Mouse (Mus musculus): ENCODE measurements around the gene Spata18. TPM values are rescaled to one million over a fixed set of nuclear protein-coding genes. Genes with fewer than 3 reads are reported as not detected.

The Spata18 gene
- polyA plus RNA-seq, 1 experiment from 2014 or later: not detected

DNA sequence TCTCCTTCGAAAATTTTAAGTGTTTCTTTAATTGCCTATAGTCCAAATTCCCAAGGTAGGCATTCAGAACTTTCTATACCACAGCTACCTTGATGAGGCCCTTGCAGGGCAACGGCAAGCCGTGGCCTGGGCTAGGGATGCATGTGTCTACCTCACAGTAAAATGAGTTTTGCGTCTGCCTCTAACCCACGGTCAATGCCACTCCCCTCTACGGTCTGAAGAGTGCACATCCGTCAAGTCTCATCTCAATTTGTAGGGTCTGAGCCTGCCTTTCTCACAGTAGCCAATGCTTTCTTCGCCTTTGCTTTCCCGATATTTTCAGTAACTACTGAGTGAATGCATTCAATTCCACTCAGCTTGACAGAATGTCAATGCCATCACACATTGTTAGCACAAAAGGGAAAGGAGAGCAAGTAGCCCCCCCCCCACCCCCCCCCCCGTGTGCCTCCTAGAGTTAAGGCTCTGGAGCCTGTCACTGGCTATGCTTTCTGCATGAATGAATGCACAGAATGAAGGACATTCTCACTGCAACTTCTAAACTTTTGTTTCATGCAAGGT is 20.1 kb upstream of the Spata18 start:
- Histone ChIP-seq H3K36me3 (peaks cover 20% of the 10 kb centered on the region), H3K4me3 (no peak overlapping the region), H3K27me3 (replicated peaks) (no peaks in the 10 kb centered on the region), H3K4me2 (replicated peaks) (no peak overlapping the region), H3K4me1 (no peaks in the 10 kb centered on the region), H3K9ac (no peak overlapping the region), H3K9me3 (no peaks in the 10 kb centered on the region), H3K27ac (no peak overlapping the region)
- WGBS: 49% methylated on average over 10 of the region's 10 CpGs
- ATAC-seq (ENCODE audit: low FRiP score, low read depth): no peak

DNA sequence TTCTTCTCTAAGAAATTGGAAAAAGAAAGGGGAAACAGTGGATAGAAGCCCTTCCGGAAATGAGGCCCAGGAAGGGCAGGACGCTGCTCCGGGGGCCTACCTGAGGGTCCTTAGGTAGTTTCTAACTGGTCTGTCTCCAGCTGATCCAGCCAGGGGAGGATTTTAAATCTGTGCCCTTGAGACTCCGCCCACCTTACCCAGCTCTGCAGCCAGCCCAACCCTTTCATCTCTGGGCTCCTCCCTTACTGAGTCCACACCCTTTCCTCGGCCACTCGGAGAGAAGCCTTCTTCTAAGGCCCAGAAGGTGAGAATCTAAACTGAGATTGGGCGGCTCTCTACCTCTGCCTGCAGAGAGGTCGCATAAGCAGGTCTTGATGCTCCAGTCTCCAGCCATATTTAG is 18.9 kb upstream of the Spata18 start, which contains the start of gene Lrrc66:
Gene Lrrc66 (minus strand): TSS at position 236 of the 400 bp plus-strand sequence.
- Histone ChIP-seq H3K4me1 (no peaks in the 10 kb centered on the region), H3K9ac (no peak within 1 kb of the TSS), H3K4me3 (no peak within 1 kb of the TSS), H3K9me3 (no peaks in the 10 kb centered on the region), H3K27ac (no peak within 1 kb of the TSS), H3K27me3 (replicated peaks) (no peaks in the 10 kb centered on the region), H3K36me3 (peaks cover 20% of the 10 kb centered on the region), H3K4me2 (replicated peaks) (no peak within 1 kb of the TSS)
- 78% methylated on average over 8 of the region's 8 CpGs for WGBS
- ATAC-seq (ENCODE audit: low FRiP score, low read depth): no peak

DNA sequence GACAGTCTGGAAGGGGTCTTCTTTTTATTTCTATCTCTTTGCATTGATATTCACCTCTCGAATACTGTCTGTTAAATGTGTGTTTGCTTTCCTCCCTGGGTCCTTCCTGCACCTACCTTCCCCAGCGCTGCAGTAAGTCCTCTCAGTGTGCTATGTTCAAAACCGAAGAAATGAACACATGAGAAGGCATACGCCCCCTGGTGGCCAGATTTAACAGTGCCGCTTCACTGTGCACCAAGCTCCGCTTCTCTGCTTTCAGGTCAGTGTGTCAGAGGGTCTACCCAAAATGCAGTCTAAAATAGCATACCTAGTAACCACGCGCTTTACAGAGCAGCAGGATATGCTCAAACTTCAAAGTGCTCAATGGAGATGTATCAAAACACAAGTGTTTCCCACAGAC is 18.0 kb upstream of the Spata18 start:
- peaks cover 20% of the 10 kb centered on the region for H3K36me3 ChIP-seq
- no peak overlapping the region for H3K9ac ChIP-seq
- no peak overlapping the region for H3K4me2 ChIP-seq (replicated peaks)
- no peak for ATAC-seq (ENCODE audit: low FRiP score, low read depth)
- H3K4me3 ChIP-seq: no peak overlapping the region
- H3K27me3 ChIP-seq (replicated peaks): no peaks in the 10 kb centered on the region
- H3K27ac ChIP-seq: no peak overlapping the region
- WGBS: 62% methylated on average over 8 of the region's 8 CpGs
- H3K9me3 ChIP-seq: no peaks in the 10 kb centered on the region
- no peaks in the 10 kb centered on the region for H3K4me1 ChIP-seq

DNA sequence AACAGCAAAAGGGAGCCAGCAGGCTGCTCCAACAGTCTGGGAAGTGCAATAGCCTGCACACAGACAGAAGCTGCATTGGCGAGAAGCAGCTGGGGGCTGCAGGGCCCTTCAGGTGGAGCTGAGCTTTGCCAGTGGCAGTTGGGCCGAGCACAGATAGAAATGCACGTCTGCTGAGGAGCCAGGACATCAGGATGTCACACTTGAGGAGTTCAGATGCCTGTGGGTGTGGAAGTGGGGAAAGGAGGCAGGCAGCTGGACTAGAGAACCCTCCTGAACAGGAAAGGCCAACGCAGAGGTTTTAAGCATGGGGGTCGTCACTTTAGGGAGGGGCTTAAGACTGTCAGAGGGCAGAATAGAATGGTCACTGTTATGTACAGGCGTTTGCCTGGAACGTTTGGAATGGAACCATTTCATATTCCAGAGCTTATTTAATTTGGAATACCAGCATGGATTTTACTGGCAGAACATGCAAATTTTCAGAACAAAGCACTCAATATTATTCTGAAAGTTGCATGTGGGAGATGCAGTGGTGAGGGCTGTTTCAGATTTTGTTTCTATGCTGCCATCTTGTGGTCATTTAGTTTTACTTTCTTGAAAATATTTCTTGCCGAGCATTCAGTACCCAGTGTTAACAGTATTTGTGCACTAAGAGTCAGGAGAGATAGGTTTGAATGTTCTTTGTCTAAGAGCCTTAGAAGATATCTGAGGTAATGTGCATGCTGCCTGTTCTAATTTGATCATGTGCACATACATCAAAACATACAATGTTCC is 13.7 kb upstream of the Spata18 start:
- no peaks in the 10 kb centered on the region for H3K9me3 ChIP-seq
- no peak overlapping the region for H3K27ac ChIP-seq
- H3K4me2 ChIP-seq (replicated peaks): no peak overlapping the region
- ATAC-seq (ENCODE audit: low FRiP score, low read depth): peak; percentile 67; the same call in 1 of the 2 replicates
- 49% methylated on average over 8 of the region's 8 CpGs for WGBS
- H3K9ac ChIP-seq: no peak overlapping the region
- no peaks in the 10 kb centered on the region for H3K27me3 ChIP-seq (replicated peaks)
- H3K4me1 ChIP-seq: no peaks in the 10 kb centered on the region
- H3K36me3 ChIP-seq: peaks cover 24% of the 10 kb centered on the region
- no peak overlapping the region for H3K4me3 ChIP-seq

DNA sequence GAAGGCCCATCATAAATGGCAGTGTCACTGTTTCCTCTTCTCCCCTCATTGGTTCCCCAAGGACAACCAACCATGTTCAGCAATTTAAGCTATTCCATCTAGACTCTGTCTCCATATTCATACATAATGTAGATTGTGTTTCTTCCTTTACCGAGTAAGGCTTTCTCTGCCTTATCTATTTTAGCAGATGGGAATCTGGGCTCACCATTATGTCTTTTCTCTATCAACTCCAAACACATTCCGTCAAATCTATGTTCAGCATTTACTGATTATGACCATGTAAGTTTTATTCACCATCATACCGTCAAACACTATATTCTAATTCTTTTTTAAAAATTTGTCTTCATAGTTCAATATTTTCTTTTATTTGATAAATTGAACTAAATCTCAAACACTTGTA is 10.1 kb upstream of the Spata18 start:
- Histone ChIP-seq H3K4me3 (no peak overlapping the region), H3K27me3 (replicated peaks) (no peaks in the 10 kb centered on the region), H3K4me2 (replicated peaks) (no peak overlapping the region), H3K9me3 (no peaks in the 10 kb centered on the region), H3K4me1 (no peaks in the 10 kb centered on the region), H3K27ac (no peak overlapping the region), H3K9ac (no peak overlapping the region), H3K36me3 (peaks cover 4% of the 10 kb centered on the region; the same call in 1 of the 2 replicates)
- no peak for ATAC-seq (ENCODE audit: low FRiP score, low read depth)
- 94% methylated on average over 3 of the region's 3 CpGs for WGBS

DNA sequence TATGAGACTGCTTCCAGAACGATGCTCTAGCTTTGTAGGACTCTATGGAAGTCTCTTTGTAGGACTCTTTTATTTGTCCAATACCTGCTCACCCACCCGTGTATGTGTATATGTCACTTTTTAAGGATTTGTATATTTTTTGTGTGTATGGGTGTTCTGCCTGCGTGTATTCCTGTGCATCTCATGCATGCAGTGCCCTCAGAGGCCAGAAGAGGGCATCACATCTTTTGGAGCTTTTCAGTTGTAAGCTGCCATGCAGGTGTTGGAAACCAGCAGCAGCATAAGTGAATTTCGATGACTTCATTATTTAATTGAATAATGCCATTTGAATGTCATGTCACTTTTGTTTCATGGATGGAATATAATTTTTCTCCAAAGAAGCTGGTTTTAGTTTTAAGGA is 9.1 kb upstream of the Spata18 start:
- WGBS: 79% methylated on average over 4 of the region's 4 CpGs
- H3K4me1 ChIP-seq: peaks cover 5% of the 10 kb centered on the region; the same call in 1 of the 2 replicates
- no peak overlapping the region for H3K4me2 ChIP-seq (replicated peaks)
- no peak for ATAC-seq (ENCODE audit: low FRiP score, low read depth)
- no peak overlapping the region for H3K9ac ChIP-seq
- H3K36me3 ChIP-seq: peaks cover 4% of the 10 kb centered on the region; the same call in 1 of the 2 replicates
- no peak overlapping the region for H3K4me3 ChIP-seq
- no peak overlapping the region for H3K27ac ChIP-seq
- no peaks in the 10 kb centered on the region for H3K27me3 ChIP-seq (replicated peaks)
- H3K9me3 ChIP-seq: no peaks in the 10 kb centered on the region

DNA sequence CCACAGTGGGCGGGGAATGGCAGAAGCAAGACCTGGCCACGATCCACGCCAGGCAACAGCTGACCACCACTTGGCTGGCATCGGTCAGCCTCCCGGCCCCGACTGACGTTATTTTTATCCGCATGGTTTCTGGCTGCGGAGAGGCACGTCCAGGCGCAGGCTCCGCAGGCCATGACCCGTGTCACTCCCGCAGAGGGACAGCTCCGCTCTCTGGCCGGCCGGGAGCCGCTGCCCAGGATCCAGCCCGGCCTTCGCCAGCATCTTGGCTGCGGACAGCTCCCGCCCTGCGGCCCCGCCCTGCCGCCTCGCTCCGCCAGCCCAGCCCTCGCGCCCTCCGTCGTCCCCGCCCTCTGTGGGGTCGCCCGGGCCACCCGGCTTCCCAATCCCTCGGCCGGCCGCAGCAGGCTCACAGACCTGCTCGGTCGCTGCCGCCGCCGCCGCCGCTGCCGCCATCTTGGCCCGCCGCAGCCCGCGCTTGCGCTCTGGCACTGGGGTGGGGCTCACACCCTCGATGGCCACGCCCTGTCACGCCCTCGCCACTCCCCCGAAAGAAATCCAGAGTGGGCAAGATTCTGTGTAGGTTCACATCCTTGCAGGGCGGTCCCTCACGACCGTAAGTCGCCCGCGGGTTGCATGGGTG is 3.8 kb upstream of the Spata18 start, which contains the start of gene Sgcb:
Gene Sgcb (minus strand): TSS at position 530 of the 640 bp plus-strand sequence.
- H3K27me3 ChIP-seq (replicated peaks): peaks cover 41% of the 10 kb centered on the region

DNA sequence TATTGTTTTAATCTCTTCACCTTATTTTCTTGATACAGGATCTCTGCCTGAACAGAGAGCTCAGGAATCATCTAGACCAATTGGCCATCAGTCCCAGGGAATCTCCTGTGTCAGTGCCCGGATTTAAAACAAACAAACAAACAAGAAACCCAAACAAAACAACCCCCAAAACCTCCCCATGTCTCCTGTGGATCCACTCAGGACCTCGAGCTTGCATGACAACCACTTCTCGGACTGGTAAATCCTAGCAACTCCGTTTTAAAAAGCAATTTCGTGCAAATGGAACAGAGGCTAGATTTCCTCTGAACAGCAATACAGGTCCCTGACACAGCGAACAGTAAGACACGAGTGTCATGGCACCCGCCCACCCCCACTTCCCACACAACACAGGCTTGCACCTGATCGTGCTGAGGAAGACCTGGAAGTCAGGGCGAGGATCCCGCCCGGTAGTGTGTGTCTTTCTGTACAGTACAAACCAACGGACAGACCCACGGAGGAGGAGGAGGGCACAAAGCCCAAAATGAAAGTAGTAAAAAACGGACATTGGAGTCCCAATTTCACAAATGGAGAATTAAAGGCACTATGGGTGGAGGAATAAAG is 714 bp upstream of the Spata18 start:
- Histone ChIP-seq H3K27me3 (replicated peaks) (peaks cover 46% of the 10 kb centered on the region), H3K4me1 (peaks cover 20% of the 10 kb centered on the region), H3K36me3 (no peaks in the 10 kb centered on the region), H3K4me3 (peak overlapping the region; percentile 48), H3K4me2 (replicated peaks) (peak overlapping the region; percentile 95), H3K9me3 (no peaks in the 10 kb centered on the region), H3K27ac (no peak overlapping the region), H3K9ac (no peak overlapping the region)
- under 1% methylated on average over 15 of the region's 15 CpGs for WGBS
- ATAC-seq (ENCODE audit: low FRiP score, low read depth): no peak

More for the DNA sequence above, 3.8 kb upstream of the Spata18 start, which contains the start of gene Sgcb:
- no peaks in the 10 kb centered on the region for H3K9me3 ChIP-seq
- H3K4me1 ChIP-seq: peaks cover 20% of the 10 kb centered on the region
- H3K36me3 ChIP-seq: peaks cover 1% of the 10 kb centered on the region; the same call in 1 of the 2 replicates
- peak within 1 kb of the TSS; percentile 90 for H3K4me3 ChIP-seq
- under 1% methylated on average over 62 of the region's 62 CpGs for WGBS
- peak within 1 kb of the TSS; percentile 90 for H3K9ac ChIP-seq
- peak; percentile 75 for ATAC-seq (ENCODE audit: low FRiP score, low read depth)
- H3K4me2 ChIP-seq (replicated peaks): peak within 1 kb of the TSS; percentile 85
- H3K27ac ChIP-seq: no peak within 1 kb of the TSS

DNA sequence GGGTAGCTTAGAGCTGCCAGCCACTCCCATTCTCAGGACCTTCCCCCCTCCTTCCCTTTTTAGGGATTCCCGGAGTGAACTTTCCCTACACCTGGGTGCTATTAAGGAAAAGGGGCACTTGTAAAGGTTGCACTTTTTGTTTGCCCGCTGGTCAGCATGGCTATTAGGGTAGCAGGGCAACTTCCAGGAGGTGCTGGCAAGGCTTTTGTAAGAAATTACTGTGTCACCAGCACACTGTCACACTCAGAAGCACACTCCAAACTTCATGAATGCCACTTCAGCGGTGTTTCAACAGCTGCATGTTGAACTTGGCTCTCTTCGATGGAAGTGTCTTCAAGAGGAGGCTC is 649 bp downstream of the Spata18 start:
- Histone ChIP-seq H3K4me1 (peaks cover 15% of the 10 kb centered on the region), H3K9ac (no peak overlapping the region), H3K4me3 (peak overlapping the region; percentile 48), H3K9me3 (no peaks in the 10 kb centered on the region), H3K27me3 (replicated peaks) (peaks cover 46% of the 10 kb centered on the region), H3K27ac (no peak overlapping the region), H3K4me2 (replicated peaks) (peak overlapping the region; percentile 95), H3K36me3 (no peaks in the 10 kb centered on the region)
- no peak for ATAC-seq (ENCODE audit: low FRiP score, low read depth)
- WGBS: 3% methylated on average over 4 of the region's 4 CpGs

DNA sequence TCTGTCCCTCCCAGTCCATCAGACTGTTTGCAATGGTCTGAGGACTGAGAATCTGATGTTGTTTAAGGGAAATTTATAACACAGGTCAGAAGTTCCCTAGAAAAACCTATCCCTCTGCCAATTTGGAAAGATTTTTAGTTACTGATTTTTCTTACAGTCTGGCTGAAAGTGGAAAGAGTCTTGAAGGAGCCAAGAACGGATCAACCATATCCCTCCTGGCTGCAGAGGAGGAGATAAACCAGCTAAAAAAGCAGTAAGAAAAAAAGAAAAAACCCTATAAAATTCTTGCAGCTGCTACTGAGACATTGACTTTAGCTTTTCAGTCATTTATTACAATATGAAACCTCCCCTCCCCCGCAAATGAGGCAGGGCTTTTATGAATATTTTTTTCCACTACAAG is 15.5 kb downstream of the Spata18 start:
- H3K4me2 ChIP-seq (replicated peaks): no peak overlapping the region
- H3K36me3 ChIP-seq: no peaks in the 10 kb centered on the region
- H3K9ac ChIP-seq: no peak overlapping the region
- no peaks in the 10 kb centered on the region for H3K27me3 ChIP-seq (replicated peaks)
- no peaks in the 10 kb centered on the region for H3K4me1 ChIP-seq
- WGBS: 90% methylated on average over 2 of the region's 2 CpGs
- H3K4me3 ChIP-seq: no peak overlapping the region
- H3K27ac ChIP-seq: no peak overlapping the region
- H3K9me3 ChIP-seq: no peaks in the 10 kb centered on the region
- no peak for ATAC-seq (ENCODE audit: low FRiP score, low read depth)

DNA sequence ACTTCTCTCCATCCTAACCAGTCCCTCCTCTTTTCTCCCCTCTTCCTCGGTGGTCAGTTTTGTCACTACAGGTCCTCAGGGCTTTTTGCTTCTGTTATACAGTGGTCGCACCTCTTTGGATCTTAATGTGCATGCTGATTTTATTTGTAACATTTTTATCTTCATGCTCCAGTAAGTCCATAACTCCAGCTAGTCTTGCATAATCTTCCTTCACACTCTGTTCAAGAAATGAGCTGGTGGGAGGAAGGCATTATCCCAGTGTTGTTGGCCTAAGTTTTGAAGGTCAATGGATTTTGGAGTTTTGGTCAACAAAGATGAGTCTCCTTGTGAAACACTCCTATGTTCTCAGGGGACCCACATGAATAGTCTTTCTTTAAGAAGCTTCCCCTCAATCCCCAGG is 16.7 kb downstream of the Spata18 start:
- H3K9ac ChIP-seq: no peak overlapping the region
- no peak overlapping the region for H3K27ac ChIP-seq
- WGBS: 78% methylated on average over 2 of the region's 2 CpGs
- H3K4me1 ChIP-seq: no peaks in the 10 kb centered on the region
- no peaks in the 10 kb centered on the region for H3K27me3 ChIP-seq (replicated peaks)
- H3K36me3 ChIP-seq: no peaks in the 10 kb centered on the region
- H3K4me3 ChIP-seq: no peak overlapping the region
- no peaks in the 10 kb centered on the region for H3K9me3 ChIP-seq
- H3K4me2 ChIP-seq (replicated peaks): no peak overlapping the region
- ATAC-seq (ENCODE audit: low FRiP score, low read depth): no peak

DNA sequence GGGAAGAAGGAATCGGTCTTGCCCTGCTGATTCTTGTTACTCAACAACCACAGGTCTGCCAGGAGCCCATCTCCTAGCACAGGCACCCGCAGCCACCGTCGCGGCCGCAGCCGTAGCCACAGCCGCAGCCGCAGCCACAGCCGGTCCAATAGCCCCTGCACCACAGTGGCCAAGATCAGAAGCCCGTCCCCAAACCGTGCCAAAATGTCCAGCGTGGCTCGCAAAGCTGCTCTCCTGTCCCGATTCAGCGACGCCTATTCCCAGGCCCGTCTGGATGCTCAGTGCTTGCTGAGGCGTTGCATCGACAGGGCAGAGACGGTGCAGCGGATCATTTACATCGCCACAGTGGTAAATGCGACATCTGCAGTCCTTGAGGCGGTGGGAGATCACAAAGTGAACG is 18.2 kb downstream of the Spata18 start:
- Histone ChIP-seq H3K9ac (no peak overlapping the region), H3K4me1 (no peaks in the 10 kb centered on the region), H3K27me3 (replicated peaks) (no peaks in the 10 kb centered on the region), H3K36me3 (no peaks in the 10 kb centered on the region), H3K27ac (no peak overlapping the region), H3K4me2 (replicated peaks) (peak overlapping the region; percentile 43), H3K9me3 (no peaks in the 10 kb centered on the region), H3K4me3 (no peak overlapping the region)
- no peak for ATAC-seq (ENCODE audit: low FRiP score, low read depth)
- WGBS: 42% methylated on average over 26 of the region's 26 CpGs

Measured in neural tube, embryonic 12.5 days (tissue).